Mouse (Mus musculus): Measurements from ENCODE around the gene Zc3h7b. TPM values are rescaled to one million over a fixed set of nuclear protein-coding genes. Genes with fewer than 3 reads are reported as not detected.

The Zc3h7b gene
- polyA plus RNA-seq, 1 experiment from 2014 or later: 46.1 TPM

- no peak overlapping the region for H3K4me2 ChIP-seq
- H3K27ac ChIP-seq (ENCODE audit: low read depth): no peak overlapping the region
- no peak for TF ChIP-seq CTCF (IDR thresholded peaks at IDR 0.05; ENCODE audit: low read depth)
- ATAC-seq (ENCODE audit: insufficient read depth): no peak
- peaks cover 9% of the 10 kb centered on the region for H3K4me1 ChIP-seq (ENCODE audit: insufficient read depth)
- no peaks in the 10 kb centered on the region for H3K9me3 ChIP-seq (ENCODE audit: low read depth, low read length)
- H3K27me3 ChIP-seq (ENCODE audit: insufficient read depth, low read length): no peaks in the 10 kb centered on the region
- DNase-seq: no peak
- H3K4me3 ChIP-seq (ENCODE audit: low read depth, low read length): no peak overlapping the region
- H3K36me3 ChIP-seq (ENCODE audit: insufficient read depth): peaks cover 41% of the 10 kb centered on the region
- no peak overlapping the region for H3K9ac ChIP-seq
- WGBS: 85% methylated on average over 5 of the region's 5 CpGs
Measured at GRCm38 (mm10) chr15:81813986-81814705, 69.3 kb downstream of the Zc3h7b start.

GRCm38 (mm10) chr15:81814716-81815370 is 70.0 kb downstream of the Zc3h7b start:
- H3K4me1 ChIP-seq (ENCODE audit: insufficient read depth): peaks cover 3% of the 10 kb centered on the region
- H3K9ac ChIP-seq: no peak overlapping the region
- TF ChIP-seq CTCF (IDR thresholded peaks at IDR 0.05; ENCODE audit: low read depth): no peak
- no peak overlapping the region for H3K4me3 ChIP-seq (ENCODE audit: low read depth, low read length)
- ATAC-seq (ENCODE audit: insufficient read depth) (no peak), DNase-seq (no peak)
- WGBS: 82% methylated on average over 12 of the region's 12 CpGs
- no peaks in the 10 kb centered on the region for H3K27me3 ChIP-seq (ENCODE audit: insufficient read depth, low read length)
- H3K27ac ChIP-seq (ENCODE audit: low read depth): no peak overlapping the region
- peaks cover 41% of the 10 kb centered on the region for H3K36me3 ChIP-seq (ENCODE audit: insufficient read depth)
- no peaks in the 10 kb centered on the region for H3K9me3 ChIP-seq (ENCODE audit: low read depth, low read length)
- no peak overlapping the region for H3K4me2 ChIP-seq

GRCm38 (mm10) chr15:81818404-81818803 is 73.5 kb downstream of the Zc3h7b start:
- Histone ChIP-seq H3K27ac (ENCODE audit: low read depth) (no peak overlapping the region), H3K9ac (no peak overlapping the region), H3K4me2 (no peak overlapping the region), H3K4me1 (ENCODE audit: insufficient read depth) (no peaks in the 10 kb centered on the region), H3K36me3 (ENCODE audit: insufficient read depth) (peaks cover 68% of the 10 kb centered on the region), H3K9me3 (ENCODE audit: low read depth, low read length) (no peaks in the 10 kb centered on the region), H3K4me3 (ENCODE audit: low read depth, low read length) (no peak overlapping the region), H3K27me3 (ENCODE audit: insufficient read depth, low read length) (no peaks in the 10 kb centered on the region)
- 83% methylated on average over 3 of the region's 3 CpGs for WGBS
- ATAC-seq (ENCODE audit: insufficient read depth) (no peak), DNase-seq (no peak)
- TF ChIP-seq CTCF (IDR thresholded peaks at IDR 0.05; ENCODE audit: low read depth): no peak

- TF ChIP-seq CTCF (IDR thresholded peaks at IDR 0.05; ENCODE audit: low read depth): no peak
- Histone ChIP-seq H3K4me1 (ENCODE audit: insufficient read depth) (no peaks in the 10 kb centered on the region), H3K36me3 (ENCODE audit: insufficient read depth) (peaks cover 76% of the 10 kb centered on the region), H3K27me3 (ENCODE audit: insufficient read depth, low read length) (no peaks in the 10 kb centered on the region), H3K27ac (ENCODE audit: low read depth) (no peak overlapping the region), H3K4me2 (no peak overlapping the region), H3K4me3 (ENCODE audit: low read depth, low read length) (no peak overlapping the region), H3K9me3 (ENCODE audit: low read depth, low read length) (no peaks in the 10 kb centered on the region), H3K9ac (no peak overlapping the region)
- WGBS: 70% methylated on average over 3 of the region's 3 CpGs
- DNase-seq (no peak), ATAC-seq (ENCODE audit: insufficient read depth) (no peak)
Measured at GRCm38 (mm10) chr15:81822631-81823030, 77.8 kb downstream of the Zc3h7b start.

GRCm38 (mm10) chr15:81824832-81825231 is 80.0 kb downstream of the Zc3h7b start:
- H3K27ac ChIP-seq (ENCODE audit: low read depth): no peak overlapping the region
- 70% methylated on average over 3 of the region's 3 CpGs for WGBS
- DNase-seq: no peak

GRCm38 (mm10) chr15:81828426-81829207 is 83.8 kb downstream of the Zc3h7b start:
- no peak for TF ChIP-seq CTCF (IDR thresholded peaks at IDR 0.05; ENCODE audit: low read depth)
- no peak for ATAC-seq (ENCODE audit: insufficient read depth)
- no peak overlapping the region for H3K4me2 ChIP-seq

More at GRCm38 (mm10) chr15:81824832-81825231, 80.0 kb downstream of the Zc3h7b start:
- no peak overlapping the region for H3K4me2 ChIP-seq
- TF ChIP-seq CTCF (IDR thresholded peaks at IDR 0.05; ENCODE audit: low read depth): no peak
- H3K4me1 ChIP-seq (ENCODE audit: insufficient read depth): no peaks in the 10 kb centered on the region
- H3K4me3 ChIP-seq (ENCODE audit: low read depth, low read length): no peak overlapping the region
- H3K36me3 ChIP-seq (ENCODE audit: insufficient read depth): peaks cover 70% of the 10 kb centered on the region
- no peak overlapping the region for H3K9ac ChIP-seq
- ATAC-seq (ENCODE audit: insufficient read depth): no peak
- H3K27me3 ChIP-seq (ENCODE audit: insufficient read depth, low read length): no peaks in the 10 kb centered on the region
- no peaks in the 10 kb centered on the region for H3K9me3 ChIP-seq (ENCODE audit: low read depth, low read length)

GRCm38 (mm10) chr15:81829208-81829580 is 84.3 kb downstream of the Zc3h7b start:
- no peak for TF ChIP-seq CTCF (IDR thresholded peaks at IDR 0.05; ENCODE audit: low read depth)
- no peak for DNase-seq
- H3K4me1 ChIP-seq (ENCODE audit: insufficient read depth): no peaks in the 10 kb centered on the region
- H3K9ac ChIP-seq: no peak overlapping the region
- no peak overlapping the region for H3K27ac ChIP-seq (ENCODE audit: low read depth)
- H3K36me3 ChIP-seq (ENCODE audit: insufficient read depth): peaks cover 36% of the 10 kb centered on the region
- H3K27me3 ChIP-seq (ENCODE audit: insufficient read depth, low read length): no peaks in the 10 kb centered on the region
- no peak for ATAC-seq (ENCODE audit: insufficient read depth)
- H3K4me3 ChIP-seq (ENCODE audit: low read depth, low read length): no peak overlapping the region
- no peaks in the 10 kb centered on the region for H3K9me3 ChIP-seq (ENCODE audit: low read depth, low read length)
- no peak overlapping the region for H3K4me2 ChIP-seq
- WGBS: 50% methylated on average over 2 of the region's 2 CpGs

More at GRCm38 (mm10) chr15:81828426-81829207, 83.8 kb downstream of the Zc3h7b start:
- DNase-seq: no peak
- H3K4me3 ChIP-seq (ENCODE audit: low read depth, low read length): no peak overlapping the region
- 81% methylated on average over 7 of the region's 7 CpGs for WGBS
- H3K36me3 ChIP-seq (ENCODE audit: insufficient read depth): peaks cover 42% of the 10 kb centered on the region
- no peak overlapping the region for H3K9ac ChIP-seq
- no peak overlapping the region for H3K27ac ChIP-seq (ENCODE audit: low read depth)
- H3K27me3 ChIP-seq (ENCODE audit: insufficient read depth, low read length): no peaks in the 10 kb centered on the region
- H3K9me3 ChIP-seq (ENCODE audit: low read depth, low read length): no peaks in the 10 kb centered on the region
- no peaks in the 10 kb centered on the region for H3K4me1 ChIP-seq (ENCODE audit: insufficient read depth)
